Mouse (Mus musculus): ENCODE measurements around the gene Ccdc190. TPM values are rescaled to one million over a fixed set of nuclear protein-coding genes. Genes with fewer than 3 reads are reported as not detected.

Gene Ccdc190
- not detected for total RNA-seq (2023)

GRCm38 (mm10) chr1:169928454-169928971 lies at the start of gene Ccdc190:
Ccdc190 (plus strand) TSS chr1:169928648.

GRCm38 (mm10) chr1:169968792-169969515 lies 40.5 kb downstream of the Ccdc190 start, which contains the start of gene Hsd17b7:
Hsd17b7 (minus strand) TSS chr1:169969241.

Other genes starting within 250 kb of the Ccdc190 start
- not detected for gene Rgs4, start 181.0 kb upstream of the Ccdc190 start, total RNA-seq (2023)
- gene Hsd17b7, start 40.6 kb downstream of the Ccdc190 start, total RNA-seq (2023): 1 to 10 TPM; 7.0 to 7.7 TPM
- under 1 TPM; 0.53 to 0.85 TPM for gene Ddr2, start 182.1 kb downstream of the Ccdc190 start, total RNA-seq (2023)
- gene Uap1, start 246.3 kb downstream of the Ccdc190 start, total RNA-seq (2023): 10 to 100 TPM; 33.7 to 40.5 TPM